Mouse (Mus musculus): Measurements from ENCODE around the gene Mycbpap.

The Mycbpap gene

GRCm38 (mm10) chr11:94455161-94455820 is 66.3 kb downstream of the Mycbpap start:
- intact Hi-C loops (cut with DNase I), result no loop called here

- intact Hi-C loops (cut with DNase I), result no loop called here
These were observed 66.8 kb downstream of the Mycbpap start for GRCm38 (mm10) chr11:94454756-94455155.
